Mouse (Mus musculus) C2C12 (cell line): ENCODE results near the gene Tbl1xr1. TPM values are rescaled to one million over a fixed set of nuclear protein-coding genes. Genes with fewer than 3 reads are reported as not detected.

Experiments used
- H3K27me3 ChIP-seq: one replicate; pipeline ENCODE4 v1.6.1; 2011; ENCODE audit not compliant: control insufficient read depth, insufficient read depth, insufficient read length
- H3K36me3 ChIP-seq: one replicate; pipeline ENCODE4 v1.6.1; 2011; ENCODE audit not compliant: control insufficient read depth, insufficient read depth
- H3K4me3 ChIP-seq: one replicate; pipeline ENCODE4 v1.5.1; 2011; ENCODE audit warnings: mild to moderate bottlenecking, control low read depth; ENCODE audit not compliant: poor library complexity, insufficient read depth, severe bottlenecking
- H3K79me2 ChIP-seq: one replicate; pipeline ENCODE4 v1.6.1; 2011; ENCODE audit not compliant: control insufficient read depth, insufficient read depth
- H3K79me3 ChIP-seq: one replicate; pipeline ENCODE4 v1.6.1; 2011; ENCODE audit warnings: low read depth, control low read depth
- H3ac ChIP-seq: one replicate; pipeline ENCODE3; 2011; ENCODE audit warnings: low read depth; ENCODE audit not compliant: control insufficient read depth, insufficient read length
- CEBPB ChIP-seq: IDR thresholded peaks from one replicate; pipeline ENCODE4 v1.6.1; 2011; ENCODE audit warnings: low read depth, mild to moderate bottlenecking, control low read depth, moderate library complexity
- CTCF ChIP-seq: IDR thresholded peaks from one replicate; pipeline ENCODE4 v1.5.1; 2011; ENCODE audit not compliant: control insufficient read depth, insufficient read depth, insufficient read length
- FOSL1 ChIP-seq: IDR thresholded peaks from one replicate; pipeline ENCODE4 v1.8.0; 2011; ENCODE audit warnings: mild to moderate bottlenecking, low read length; ENCODE audit not compliant: poor library complexity, insufficient read depth, severe bottlenecking
- MAX ChIP-seq: IDR thresholded peaks from one replicate; pipeline ENCODE4 v1.6.1; 2011; ENCODE audit warnings: mild to moderate bottlenecking, control low read depth
- MYOD1 ChIP-seq: IDR thresholded peaks from one replicate; pipeline ENCODE4 v1.6.1; 2011; ENCODE audit warnings: low read depth; ENCODE audit not compliant: control insufficient read depth, insufficient read length
- MYOG ChIP-seq: IDR thresholded peaks from one replicate; pipeline ENCODE4 v1.6.1; 2011; ENCODE audit not compliant: control insufficient read depth, insufficient read length; ENCODE audit errors: extremely low read depth
- USF1 ChIP-seq: IDR thresholded peaks from one replicate; pipeline ENCODE4 v1.6.1; 2011; ENCODE audit warnings: low read depth, mild to moderate bottlenecking, control low read depth, moderate library complexity
- polyA plus RNA-seq: library from polyadenylated mRNA; unstranded; fragments of >200 nt; fragmentation: generic; extraction: Trizol; gene quantifications from one replicate; pipeline ENCODE4 v1.2.1, GENCODE M21; 2012; ENCODE audit warnings: missing spikeins

The Tbl1xr1 gene
- polyA plus RNA-seq, 1 experiment, result 6.1 TPM

GRCm38 (mm10) chr3:22075517-22075886 is 950 bp upstream of the Tbl1xr1 start:
- peak overlapping the region; percentile 82 for H3K4me3 ChIP-seq
- TF ChIP-seq USF1 (no peak), FOSL1 (no peak), MYOG (no peak), CEBPB (no peak), MYOD1 (no peak), MAX (no peak), CTCF (no peak)
- peak overlapping the region; percentile 86 for H3ac ChIP-seq
- peaks cover 30% of the 10 kb centered on the region for H3K79me3 ChIP-seq
- no peaks in the 10 kb centered on the region for H3K36me3 ChIP-seq
- peaks cover 38% of the 10 kb centered on the region for H3K79me2 ChIP-seq
- no peaks in the 10 kb centered on the region for H3K27me3 ChIP-seq

- H3K4me3 ChIP-seq, result peak overlapping the region; percentile 82
- peaks cover 32% of the 10 kb centered on the region for H3K79me3 ChIP-seq
- H3K36me3 ChIP-seq, result no peaks in the 10 kb centered on the region
- H3K27me3 ChIP-seq, result no peaks in the 10 kb centered on the region
- TF ChIP-seq CEBPB (no peak), USF1 (no peak), CTCF (no peak), MYOD1 (no peak), MAX (no peak), FOSL1 (no peak), MYOG (no peak)
- H3ac ChIP-seq, result peak overlapping the region; percentile 86
- peaks cover 43% of the 10 kb centered on the region for H3K79me2 ChIP-seq
Observed at GRCm38 (mm10) chr3:22075887-22076560, 428 bp upstream of the Tbl1xr1 start.

GRCm38 (mm10) chr3:22076936-22077656 is 644 bp downstream of the Tbl1xr1 start:
- TF ChIP-seq FOSL1 (no peak), CTCF (no peak), MYOG (no peak), USF1 (no peak), MYOD1 (no peak), CEBPB (no peak), MAX (no peak)
- Histone ChIP-seq H3K4me3 (peak overlapping the region; percentile 82), H3K36me3 (no peaks in the 10 kb centered on the region), H3K27me3 (no peaks in the 10 kb centered on the region), H3K79me3 (peaks cover 43% of the 10 kb centered on the region), H3ac (peak overlapping the region; percentile 85), H3K79me2 (peaks cover 54% of the 10 kb centered on the region)

- TF ChIP-seq MAX, result no peak
- no peak for TF ChIP-seq MYOD1
- Histone ChIP-seq H3K79me3 (peaks cover 50% of the 10 kb centered on the region), H3K27me3 (no peaks in the 10 kb centered on the region)
Observed at GRCm38 (mm10) chr3:22077657-22078475, 1.4 kb downstream of the Tbl1xr1 start.

GRCm38 (mm10) chr3:22078529-22078928 is 2.1 kb downstream of the Tbl1xr1 start:
- Histone ChIP-seq H3K27me3 (no peaks in the 10 kb centered on the region), H3K79me2 (peaks cover 68% of the 10 kb centered on the region), H3ac (no peak overlapping the region), H3K79me3 (peaks cover 57% of the 10 kb centered on the region), H3K4me3 (peak overlapping the region; percentile 82), H3K36me3 (no peaks in the 10 kb centered on the region)
- no peak for TF ChIP-seq CEBPB
- no peak for TF ChIP-seq USF1
- TF ChIP-seq MYOD1, result no peak
- TF ChIP-seq MAX, result no peak
- no peak for TF ChIP-seq CTCF
- no peak for TF ChIP-seq FOSL1
- no peak for TF ChIP-seq MYOG

More at GRCm38 (mm10) chr3:22077657-22078475, 1.4 kb downstream of the Tbl1xr1 start:
- peaks cover 62% of the 10 kb centered on the region for H3K79me2 ChIP-seq
- peak overlapping the region; percentile 82 for H3K4me3 ChIP-seq
- no peaks in the 10 kb centered on the region for H3K36me3 ChIP-seq
- H3ac ChIP-seq, result peak overlapping the region; percentile 30
